ENCODE assay signal across 11 mouse cellular contexts in the genomic region with DNA sequence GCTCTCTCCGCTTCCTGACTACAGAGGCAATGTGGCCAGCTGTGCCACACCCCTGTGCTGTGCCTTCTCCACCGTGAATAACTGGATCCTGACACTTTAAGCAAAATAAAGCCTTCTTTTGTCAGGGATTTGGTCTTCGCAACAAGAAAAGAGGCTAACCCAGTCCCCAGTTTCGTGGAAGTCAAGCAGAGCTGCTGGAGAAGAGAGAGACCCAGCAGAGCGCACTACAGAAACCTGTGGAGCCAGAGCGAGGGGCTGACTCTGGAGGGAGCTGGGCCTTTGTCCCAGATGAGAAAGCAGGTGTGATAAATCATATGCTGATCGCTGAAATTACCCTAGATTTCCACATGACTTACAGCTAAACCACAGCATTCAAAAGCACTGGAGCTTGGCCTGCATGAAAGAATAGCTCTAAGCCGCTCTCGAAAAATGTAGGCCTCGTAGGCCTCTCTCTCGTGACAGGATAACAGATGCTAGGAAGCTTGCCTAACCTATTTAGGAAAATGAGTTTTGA. TPM values are rescaled to one million over a fixed set of nuclear protein-coding genes. Genes with fewer than 3 reads are reported as not detected.
DNase-seq lines count a peak whose midpoint lies in the region; ATAC-seq and TF ChIP-seq lines count a peak whose summit lies in the region.
"Had no signal": no experiment of that assay in that cellular context is flagged by ENCODE, and none has a peak within 500 bp of the region (broad histone marks: within the 10 kb centered on the region; RNA-seq: fewer than 3 reads in every experiment).

No protein-coding gene starts in this region.

- H3K9ac ChIP-seq in kidney, postnatal 0 days (ENCODE audit: low read depth, low read length): no peak overlapping the region
- H3K9ac ChIP-seq in forebrain, embryonic 12.5 days: no peak overlapping the region

- H3K27me3 ChIP-seq in kidney, postnatal 0 days (ENCODE audit: insufficient read depth, low read length): no peaks in the 10 kb centered on the region
- H3K27me3 ChIP-seq in forebrain, embryonic 12.5 days: no peaks in the 10 kb centered on the region
- no peaks in the 10 kb centered on the region for H3K27me3 ChIP-seq in midbrain, embryonic 10.5 days (ENCODE audit: low read depth, poor library complexity, severe bottlenecking)

- ATAC-seq in kidney, postnatal 0 days (replicated peaks; ENCODE audit: low FRiP score, low read depth): peak; percentile 79
- ATAC-seq in forebrain, embryonic 12.5 days (ENCODE audit: low FRiP score): peak; percentile 67
- ATAC-seq: CD4-positive, CD25-positive, alpha-beta regulatory T cell, adult 4 months had no signal

- no peaks in the 10 kb centered on the region for H3K36me3 ChIP-seq in kidney, postnatal 0 days (ENCODE audit: insufficient read depth, low read length)
- H3K36me3 ChIP-seq in forebrain, embryonic 12.5 days (replicated peaks): no peaks in the 10 kb centered on the region
- H3K36me3 ChIP-seq in midbrain, embryonic 10.5 days: no peaks in the 10 kb centered on the region

- intact Hi-C loops in left cerebral cortex, adult 2 months (cut with DNase I): no loop called here

- H3K4me2 ChIP-seq in kidney, postnatal 0 days (ENCODE audit: low read length): no peak overlapping the region
- no peak overlapping the region for H3K4me2 ChIP-seq in forebrain, embryonic 12.5 days

- peak; percentile 82 for DNase-seq in kidney, postnatal 0 days (ENCODE audit: low spot score)
- no peak for DNase-seq in kidney, adult 8-10 months
- peak; percentile 60 for DNase-seq in midbrain, embryonic 10.5 days (ENCODE audit: low spot score)
- peak; percentile 62 for DNase-seq in thymus, postnatal 0 days (ENCODE audit: low spot score)
- no peak for DNase-seq in gastrocnemius, postnatal 10 days
- DNase-seq in cerebellum, adult 11-12 months: no peak
- no peak for DNase-seq in left cerebral cortex, adult 2 months (ENCODE audit: extremely low spot score in 1 of 2, low spot score in 2 of 2)
- DNase-seq: heart, adult 2 months; lung, adult 18-20 months had no signal

- no peak for TF ChIP-seq CTCF in kidney, postnatal 0 days (IDR thresholded peaks at IDR 0.05; ENCODE audit: low read depth)
- TF ChIP-seq CTCF in left cerebral cortex, adult 2 months (IDR thresholded peaks at IDR 0.05): no peak

- no peak overlapping the region for H3K4me3 ChIP-seq in kidney, postnatal 0 days (replicated peaks; ENCODE audit: low read depth, low read length)
- H3K4me3 ChIP-seq in forebrain, embryonic 12.5 days (replicated peaks): no peak overlapping the region
- no peak overlapping the region for H3K4me3 ChIP-seq in midbrain, embryonic 10.5 days
- no peak overlapping the region for H3K4me3 ChIP-seq in left cerebral cortex, adult 2 months
- H3K4me3 ChIP-seq: heart, adult 2 months had no signal

- H3K9me3 ChIP-seq in kidney, postnatal 0 days (replicated peaks; ENCODE audit: low read length): no peaks in the 10 kb centered on the region
- H3K9me3 ChIP-seq in forebrain, embryonic 12.5 days: no peaks in the 10 kb centered on the region
- H3K9me3 ChIP-seq in midbrain, embryonic 10.5 days (replicated peaks): no peaks in the 10 kb centered on the region

- 27% methylated on average over 11 of the region's 11 CpGs for WGBS in kidney, postnatal 0 days
- WGBS in forebrain, embryonic 12.5 days: 17% methylated on average over 11 of the region's 11 CpGs
- 20% methylated on average over 11 of the region's 11 CpGs for WGBS in midbrain, embryonic 10.5 days

- H3K4me1 ChIP-seq in kidney, postnatal 0 days (replicated peaks; ENCODE audit: insufficient read depth, low read length): no peaks in the 10 kb centered on the region
- peaks cover 15% of the 10 kb centered on the region for H3K4me1 ChIP-seq in forebrain, embryonic 12.5 days
- peaks cover 30% of the 10 kb centered on the region for H3K4me1 ChIP-seq in midbrain, embryonic 10.5 days

- H3K27ac ChIP-seq in kidney, postnatal 0 days: peak overlapping the region; percentile 44; the same call in 1 of the 2 replicates
- peak overlapping the region; percentile 75 for H3K27ac ChIP-seq in forebrain, embryonic 12.5 days
- H3K27ac ChIP-seq in midbrain, embryonic 10.5 days (replicated peaks): peak overlapping the region; percentile 82
- H3K27ac ChIP-seq in left cerebral cortex, adult 2 months: no peak overlapping the region
- H3K27ac ChIP-seq: heart, adult 2 months had no signal

RNA-seq across cellular contexts. Expression of gene Edaradd, which starts 16.9 kb away (rescaled TPM):
- polyA plus RNA-seq in kidney, postnatal 0 days (2015; fragmentation: Nextera tagmentation; extraction: Ambion mirVana): 1.6 and 1.9 TPM in 2 replicates
- 1.1 and 1.3 TPM in 2 replicates for polyA plus RNA-seq in forebrain, embryonic 12.5 days (2016; fragmentation: Nextera tagmentation; extraction: Ambion mirVana)
- 2.9 and 3.6 TPM in 2 replicates for polyA plus RNA-seq in midbrain, embryonic 10.5 days (2016; fragmentation: Nextera tagmentation; extraction: Ambion mirVana)
- 16.0 and 19.8 TPM in 2 replicates for polyA plus RNA-seq in thymus, postnatal 0 days (2015; fragmentation: Nextera tagmentation; extraction: Ambion mirVana)
- under 1 TPM; 0.05 to 0.09 TPM for total RNA-seq in gastrocnemius, postnatal 10 days (2021)
- under 1 TPM; 0.16 TPM for total RNA-seq in left cerebral cortex, adult 2 months (2021)

RNA-seq across cellular contexts. Expression of gene Lgals8, which starts 38.6 kb away (rescaled TPM):
- 27.5 and 30.0 TPM in 2 replicates for polyA plus RNA-seq in kidney, postnatal 0 days (2015; fragmentation: Nextera tagmentation; extraction: Ambion mirVana)
- polyA plus RNA-seq in forebrain, embryonic 12.5 days (2016; fragmentation: Nextera tagmentation; extraction: Ambion mirVana): 10.8 and 11.3 TPM in 2 replicates
- polyA plus RNA-seq in midbrain, embryonic 10.5 days (2016; fragmentation: Nextera tagmentation; extraction: Ambion mirVana): 7.8 and 11.1 TPM in 2 replicates
- 41.9 and 43.1 TPM in 2 replicates for polyA plus RNA-seq in thymus, postnatal 0 days (2015; fragmentation: Nextera tagmentation; extraction: Ambion mirVana)
- 10 to 100 TPM; 27.4 to 32.7 TPM for total RNA-seq in gastrocnemius, postnatal 10 days (2021)
- 10 to 100 TPM; 32.7 to 37.0 TPM for total RNA-seq in left cerebral cortex, adult 2 months (2021)

Comparison
In these comparisons a context has a peak if more than half of its experiments do, and no peak if none do; other contexts are left out.
1. DNase-seq: peak in kidney, postnatal 0 days (single experiment), midbrain, embryonic 10.5 days (single experiment) and thymus, postnatal 0 days (single experiment); none in kidney, adult 8-10 months (0 of 2), gastrocnemius, postnatal 10 days (single experiment), cerebellum, adult 11-12 months (single experiment) and left cerebral cortex, adult 2 months (0 of 2).